Mouse (Mus musculus): Measurements from ENCODE around the gene Agrp.

The Agrp gene

DNA sequence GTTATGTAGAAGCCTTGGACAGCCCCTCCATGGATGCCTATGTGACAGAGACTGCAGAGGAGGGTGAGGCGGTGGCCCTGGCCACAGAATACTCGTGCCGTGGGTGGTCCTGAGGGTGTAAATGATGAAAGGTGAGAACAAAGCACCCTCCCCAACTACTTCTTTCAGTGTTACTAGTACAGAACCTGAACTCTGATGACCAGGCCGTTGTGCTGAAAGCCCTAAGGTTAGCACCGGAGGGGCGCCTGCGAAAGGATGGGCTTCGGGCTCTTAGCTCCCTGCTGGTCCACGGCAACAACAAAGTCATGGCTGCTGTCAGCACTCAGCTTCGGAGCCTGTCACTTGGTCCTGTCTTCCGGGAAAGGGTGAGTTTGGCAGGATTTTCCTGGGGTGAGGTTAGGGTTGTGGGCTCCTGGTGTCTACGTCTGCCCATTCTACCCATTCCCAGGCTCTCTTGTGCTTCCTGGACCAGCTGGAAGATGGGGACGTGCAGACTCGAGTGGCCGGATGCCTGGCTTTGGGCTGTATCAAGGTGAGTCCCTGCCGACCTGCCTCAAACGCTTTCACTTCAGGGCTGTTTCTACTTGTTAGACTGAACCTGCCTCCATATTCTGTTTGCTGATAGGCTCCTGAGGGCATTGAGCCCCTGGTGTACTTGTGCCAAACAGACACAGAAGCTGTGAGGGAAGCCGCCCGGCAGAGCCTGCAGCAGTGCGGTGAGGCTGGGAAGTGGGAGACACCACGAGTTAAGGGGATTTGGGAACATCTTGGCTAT, 16.1 kb downstream of the Agrp start:
- Histone ChIP-seq H3K36me3 (ENCODE audit: insufficient read depth, low read length) (peaks cover 56% of the 10 kb centered on the region), H3K4me1 (replicated peaks; ENCODE audit: low read depth, low read length) (peaks cover 90% of the 10 kb centered on the region), H3K4me3 (replicated peaks; ENCODE audit: low read length) (no peak overlapping the region; the same call in 1 of the 2 replicates), H3K9me3 (ENCODE audit: low read length) (no peaks in the 10 kb centered on the region), H3K27me3 (ENCODE audit: insufficient read depth, low read length) (peaks cover 2% of the 10 kb centered on the region)
- TF ChIP-seq CTCF (conservative IDR thresholded peaks at IDR 0.05; ENCODE audit: low read length) (no peak), POU5F1 (IDR thresholded peaks at IDR 0.05; ENCODE audit: borderline replicate concordance, low read length) (no peak)

DNA sequence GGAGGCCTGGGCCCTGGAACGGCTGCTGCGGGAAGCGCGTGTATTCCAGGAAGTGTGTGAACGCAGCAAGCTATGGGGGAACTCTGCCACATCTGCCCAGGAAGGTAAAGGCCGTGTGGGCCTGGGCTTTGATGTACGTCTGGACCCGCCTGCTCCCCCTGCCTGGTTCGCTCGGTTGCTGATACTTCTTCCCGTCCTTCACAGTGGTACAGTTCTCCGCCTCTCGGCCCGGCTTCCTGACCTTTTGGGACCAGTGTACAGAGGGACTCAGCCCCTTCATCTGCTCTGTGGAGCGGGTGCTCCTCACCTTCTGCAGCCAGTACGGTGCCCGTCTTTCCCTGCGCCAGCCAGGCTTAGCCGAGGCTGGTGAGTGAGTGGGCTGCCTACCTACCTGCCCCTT, 17.0 kb downstream of the Agrp start:
- peaks cover 65% of the 10 kb centered on the region for H3K36me3 ChIP-seq (ENCODE audit: insufficient read depth, low read length)
- peaks cover 86% of the 10 kb centered on the region for H3K4me1 ChIP-seq (replicated peaks; ENCODE audit: low read depth, low read length)

DNA sequence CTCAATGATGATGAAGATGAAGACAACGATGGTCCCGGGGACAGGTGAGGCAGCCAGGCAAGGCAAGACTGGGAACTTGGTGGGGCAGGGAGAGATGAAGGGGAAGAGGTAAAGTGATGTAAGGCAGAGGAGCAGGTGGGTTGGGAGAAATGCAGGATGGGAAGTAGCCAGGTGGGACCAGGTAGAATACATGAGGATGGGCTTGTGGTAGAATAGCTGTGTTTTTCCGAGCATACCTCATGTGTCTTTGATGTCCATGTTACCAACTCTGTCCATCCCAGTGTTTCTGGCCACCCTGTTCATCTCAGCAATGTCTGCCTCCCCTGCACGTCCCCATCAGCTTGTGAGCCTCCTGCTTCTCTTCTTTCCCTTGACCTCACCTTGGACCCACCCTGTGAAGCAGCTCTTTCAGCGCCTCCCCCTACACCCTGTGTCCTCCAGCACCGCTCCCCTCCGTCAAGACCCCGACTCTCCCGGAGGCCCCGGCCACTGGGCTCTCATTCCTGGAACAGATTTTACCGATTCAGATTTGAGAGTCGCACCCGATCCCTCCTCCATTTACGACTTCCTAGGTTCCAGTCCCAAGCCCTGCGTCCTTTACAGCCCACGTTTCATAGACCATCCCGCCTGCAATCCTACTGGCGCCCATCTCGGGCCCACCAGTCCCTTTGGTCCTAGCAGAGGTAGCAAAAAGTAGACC, 18.2 kb downstream of the Agrp start:
- Histone ChIP-seq H3K4me1 (replicated peaks; ENCODE audit: low read depth, low read length) (peaks cover 85% of the 10 kb centered on the region), H3K9me3 (ENCODE audit: low read length) (no peaks in the 10 kb centered on the region), H3K36me3 (ENCODE audit: insufficient read depth, low read length) (peaks cover 67% of the 10 kb centered on the region), H3K4me3 (replicated peaks; ENCODE audit: low read length) (0 out of 2 replicates have a peak overlapping the region, but pooled peaks have one; percentile 62), H3K27me3 (ENCODE audit: insufficient read depth, low read length) (peaks cover 23% of the 10 kb centered on the region)
- no peak for TF ChIP-seq POU5F1 (IDR thresholded peaks at IDR 0.05; ENCODE audit: borderline replicate concordance, low read length)
- no peak for TF ChIP-seq NANOG (IDR thresholded peaks at IDR 0.05; ENCODE audit: borderline replicate concordance, low read length)
- TF ChIP-seq CTCF (conservative IDR thresholded peaks at IDR 0.05; ENCODE audit: low read length) = no peak

More for the DNA sequence above, 17.0 kb downstream of the Agrp start:
- Histone ChIP-seq H3K4me3 (replicated peaks; ENCODE audit: low read length) (peak overlapping the region; percentile 62), H3K27me3 (ENCODE audit: insufficient read depth, low read length) (peaks cover 11% of the 10 kb centered on the region), H3K9me3 (ENCODE audit: low read length) (no peaks in the 10 kb centered on the region)
- TF ChIP-seq NANOG (IDR thresholded peaks at IDR 0.05; ENCODE audit: borderline replicate concordance, low read length) (no peak), POU5F1 (IDR thresholded peaks at IDR 0.05; ENCODE audit: borderline replicate concordance, low read length) (no peak), CTCF (conservative IDR thresholded peaks at IDR 0.05; ENCODE audit: low read length) (no peak)

DNA sequence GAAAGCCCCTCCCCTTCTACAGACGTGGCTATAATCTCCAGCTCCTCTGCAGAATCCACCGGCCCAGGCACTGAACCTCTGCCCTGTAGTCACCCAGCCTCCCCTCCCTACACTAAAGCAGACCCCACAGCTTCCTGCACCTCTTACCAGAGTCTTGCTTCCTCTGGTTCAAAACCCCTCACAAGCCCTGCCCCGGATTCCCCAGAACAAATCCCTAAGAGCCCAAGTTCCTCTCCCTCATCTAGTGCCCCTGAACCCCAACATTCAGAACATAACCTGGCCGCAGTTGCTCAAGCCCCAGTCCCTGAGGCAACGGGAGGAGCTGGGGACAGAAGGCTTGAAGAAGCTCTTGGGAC, 18.9 kb downstream of the Agrp start:
- H3K27me3 ChIP-seq (ENCODE audit: insufficient read depth, low read length) = peaks cover 31% of the 10 kb centered on the region
- no peak for TF ChIP-seq POU5F1 (IDR thresholded peaks at IDR 0.05; ENCODE audit: borderline replicate concordance, low read length)
- TF ChIP-seq NANOG (IDR thresholded peaks at IDR 0.05; ENCODE audit: borderline replicate concordance, low read length) = no peak
- TF ChIP-seq CTCF (conservative IDR thresholded peaks at IDR 0.05; ENCODE audit: low read length) = no peak
- H3K36me3 ChIP-seq (ENCODE audit: insufficient read depth, low read length) = peaks cover 67% of the 10 kb centered on the region
- H3K9me3 ChIP-seq (ENCODE audit: low read length) = no peaks in the 10 kb centered on the region
- no peak overlapping the region for H3K4me3 ChIP-seq (replicated peaks; ENCODE audit: low read length)
- peaks cover 83% of the 10 kb centered on the region for H3K4me1 ChIP-seq (replicated peaks; ENCODE audit: low read depth, low read length)

DNA sequence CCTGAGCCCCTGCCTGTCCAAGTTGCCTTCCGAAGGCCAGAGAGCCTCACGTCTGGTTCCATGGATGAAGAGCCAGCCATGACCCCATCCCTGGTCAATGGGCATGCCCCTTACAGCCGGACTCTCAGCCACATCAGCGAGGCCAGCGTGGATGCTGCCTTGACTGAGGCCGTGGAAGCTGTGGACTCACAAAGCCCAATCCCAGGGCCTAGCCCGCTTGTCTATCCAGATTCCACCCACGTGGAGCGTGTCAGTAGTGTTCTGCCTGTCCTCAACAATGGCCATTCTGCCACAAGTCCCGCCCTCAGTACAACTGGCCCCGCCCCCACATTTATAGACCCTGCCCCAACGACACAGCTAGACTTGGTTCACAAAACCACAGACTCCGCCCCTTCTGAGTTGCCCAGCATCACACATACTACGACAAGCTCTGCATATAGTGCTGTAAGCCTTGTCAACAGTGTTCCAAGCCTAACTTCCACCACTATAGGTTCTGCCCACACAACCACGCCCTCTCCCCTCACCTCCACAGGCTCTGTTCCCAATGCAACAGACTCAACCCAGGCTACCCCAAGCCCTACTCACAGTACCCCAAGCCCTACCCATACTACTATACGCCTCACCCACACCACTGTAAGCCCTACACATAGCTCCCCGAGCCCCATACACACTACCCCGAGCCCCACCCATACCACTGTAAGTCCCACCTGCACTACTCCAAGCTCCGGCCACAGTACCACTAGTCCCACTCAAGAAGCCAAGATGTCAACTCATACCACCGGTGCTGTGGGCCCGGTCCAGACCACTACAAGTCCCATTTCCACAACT, 19.5 kb downstream of the Agrp start:
- TF ChIP-seq POU5F1 (IDR thresholded peaks at IDR 0.05; ENCODE audit: borderline replicate concordance, low read length) (no peak), CTCF (conservative IDR thresholded peaks at IDR 0.05; ENCODE audit: low read length) (no peak), NANOG (IDR thresholded peaks at IDR 0.05; ENCODE audit: borderline replicate concordance, low read length) (no peak)
- Histone ChIP-seq H3K36me3 (ENCODE audit: insufficient read depth, low read length) (peaks cover 67% of the 10 kb centered on the region), H3K4me1 (replicated peaks; ENCODE audit: low read depth, low read length) (peaks cover 83% of the 10 kb centered on the region), H3K9me3 (ENCODE audit: low read length) (no peaks in the 10 kb centered on the region), H3K4me3 (replicated peaks; ENCODE audit: low read length) (no peak overlapping the region), H3K27me3 (ENCODE audit: insufficient read depth, low read length) (peaks cover 37% of the 10 kb centered on the region)

DNA sequence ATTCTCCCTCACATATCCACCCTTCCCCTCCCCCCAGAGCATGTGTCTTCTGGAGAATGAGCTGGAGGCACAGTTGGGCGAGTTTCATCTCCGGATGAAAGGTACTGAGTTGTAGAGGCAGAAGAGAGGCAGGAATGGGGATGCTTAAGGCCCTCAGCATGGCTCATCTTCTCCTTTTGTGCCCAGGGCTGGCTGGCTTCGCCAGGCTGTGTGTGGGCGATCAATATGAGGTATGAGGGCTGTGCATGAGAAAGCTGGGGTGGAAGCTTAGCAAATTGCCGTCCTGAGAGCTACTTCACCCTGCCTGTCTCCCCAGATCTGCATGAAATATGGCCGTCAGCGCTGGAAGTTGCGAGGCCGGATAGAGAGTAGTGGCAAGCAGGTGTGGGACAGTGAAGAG, 21.3 kb downstream of the Agrp start:
- peaks cover 56% of the 10 kb centered on the region for H3K36me3 ChIP-seq (ENCODE audit: insufficient read depth, low read length)
- peaks cover 69% of the 10 kb centered on the region for H3K4me1 ChIP-seq (replicated peaks; ENCODE audit: low read depth, low read length)
- H3K27me3 ChIP-seq (ENCODE audit: insufficient read depth, low read length) = peaks cover 53% of the 10 kb centered on the region
- TF ChIP-seq POU5F1 (IDR thresholded peaks at IDR 0.05; ENCODE audit: borderline replicate concordance, low read length) = no peak
- no peak for TF ChIP-seq CTCF (conservative IDR thresholded peaks at IDR 0.05; ENCODE audit: low read length)
- TF ChIP-seq NANOG (IDR thresholded peaks at IDR 0.05; ENCODE audit: borderline replicate concordance, low read length) = no peak
- H3K4me3 ChIP-seq (replicated peaks; ENCODE audit: low read length) = no peak overlapping the region
- no peaks in the 10 kb centered on the region for H3K9me3 ChIP-seq (ENCODE audit: low read length)

DNA sequence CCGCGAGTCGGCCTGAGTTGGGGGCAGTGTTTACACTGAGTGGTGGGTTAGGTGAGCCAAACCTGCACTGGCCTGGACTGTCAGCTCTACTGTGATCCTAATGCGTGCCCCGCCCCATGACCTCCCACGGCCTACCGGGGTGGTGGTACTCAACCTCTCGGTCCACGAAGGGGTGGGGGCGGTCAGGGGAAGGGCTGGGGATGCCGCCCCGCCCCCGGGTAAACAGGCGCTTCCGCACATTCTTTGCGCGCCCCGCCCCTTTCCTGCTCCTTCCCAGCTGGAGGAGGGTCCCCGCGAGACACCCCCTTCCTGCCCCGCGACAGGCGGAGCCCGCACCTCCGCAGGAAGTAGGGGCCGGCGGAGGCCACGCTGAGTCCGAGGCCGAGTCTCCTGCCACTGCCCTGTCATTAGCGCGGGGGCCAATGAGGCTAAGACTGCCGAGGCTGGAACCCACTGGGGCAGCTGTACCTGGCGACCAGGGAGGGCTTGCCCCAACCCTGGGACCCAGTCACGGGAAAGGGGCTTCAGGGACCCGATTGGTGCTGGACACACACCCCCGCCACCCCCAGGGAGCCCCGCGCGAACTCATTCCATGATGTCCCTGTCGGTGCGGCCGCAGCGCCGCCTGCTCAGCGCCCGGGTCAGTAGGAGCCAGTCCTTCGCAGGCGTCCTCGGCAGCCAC, 23.2 kb downstream of the Agrp start:
- peaks cover 42% of the 10 kb centered on the region for H3K36me3 ChIP-seq (ENCODE audit: insufficient read depth, low read length)
- H3K27me3 ChIP-seq (ENCODE audit: insufficient read depth, low read length) = peaks cover 57% of the 10 kb centered on the region
- no peaks in the 10 kb centered on the region for H3K9me3 ChIP-seq (ENCODE audit: low read length)
- TF ChIP-seq CTCF (conservative IDR thresholded peaks at IDR 0.05; ENCODE audit: low read length) = no peak
- TF ChIP-seq POU5F1 (IDR thresholded peaks at IDR 0.05; ENCODE audit: borderline replicate concordance, low read length) = no peak
- no peak for TF ChIP-seq NANOG (IDR thresholded peaks at IDR 0.05; ENCODE audit: borderline replicate concordance, low read length)
- peak overlapping the region; percentile 82 for H3K4me3 ChIP-seq (replicated peaks; ENCODE audit: low read length)
- peaks cover 52% of the 10 kb centered on the region for H3K4me1 ChIP-seq (replicated peaks; ENCODE audit: low read depth, low read length)

Data from E14TG2a.4 (cell line).